Mouse (Mus musculus) E14TG2a.4 (cell line): ENCODE measurements at regions not wholly inside any gene's neighbourhood (a gene's known extent, or its start where the extent isn't known, plus 50 kb on each side); places are given as distances from the start of the nearest gene placed in this dataset.

Experiments used
- CTCF ChIP-seq: conservative IDR thresholded peaks from 2 replicates; pipeline ENCODE4 v1.5.1; 2014; ENCODE audit warnings: low read length
- NANOG ChIP-seq: IDR thresholded peaks from 2 replicates; pipeline ENCODE4 v1.6.1; 2014; ENCODE audit warnings: borderline replicate concordance, low read length, mixed read lengths
- POU5F1 ChIP-seq: IDR thresholded peaks from 2 replicates; pipeline ENCODE4 v1.6.1; 2014; ENCODE audit warnings: low read length, borderline replicate concordance

- no peak for TF ChIP-seq CTCF
- TF ChIP-seq POU5F1: no peak
- TF ChIP-seq NANOG: no peak
Observed at GRCm38 (mm10) chr3:140059102-140059501, 853.6 kb downstream of the Stpg2 start.
